Mouse (Mus musculus) kidney, postnatal 0 days (tissue): Measurements from ENCODE around the gene Gabbr1. TPM values are rescaled to one million over a fixed set of nuclear protein-coding genes. Genes with fewer than 3 reads are reported as not detected.
"Not testable (repeated sequence)": the region's sequence is repeated elsewhere in the genome, so short reads cannot be mapped to it uniquely, and the experiment has no call there.

Source experiments
- ATAC-seq: fragments of 200-750 bp; cut with Nextera tagmentation; replicated peaks from 2 replicates; pipeline ENCODE4 v1.8.0; 2017; ENCODE audit warnings: low read depth, moderate number of reproducible peaks, moderate TSS enrichment, moderate library complexity; ENCODE audit not compliant: low FRiP score
- DNase-seq: peaks from one replicate; pipeline ENCODE4 v3.0.0-alpha.2; 2016; ENCODE audit warnings: low spot score
- H3K27ac ChIP-seq: fragments of 300-500 bp; sonication (generic); 2 replicates; pipeline ENCODE4 v1.5.1; 2014; ENCODE audit warnings: mild to moderate bottlenecking
- H3K27me3 ChIP-seq: fragments of 300-500 bp; sonication (generic); 2 replicates; pipeline ENCODE4 v1.6.1; 2014; ENCODE audit warnings: low read length, mixed read lengths; ENCODE audit not compliant: insufficient read depth
- H3K36me3 ChIP-seq: fragments of 300-500 bp; sonication (generic); 2 replicates; pipeline ENCODE4 v1.6.1; 2014; ENCODE audit warnings: low read length, mixed read lengths; ENCODE audit not compliant: insufficient read depth
- H3K4me1 ChIP-seq: fragments of 300-500 bp; sonication (generic); replicated peaks from 2 replicates; pipeline ENCODE4 v1.6.1; 2014; ENCODE audit warnings: antibody characterized with exemption, low read length, mixed read lengths; ENCODE audit not compliant: insufficient read depth
- H3K4me2 ChIP-seq: fragments of 300-500 bp; sonication (generic); 2 replicates; pipeline ENCODE4 v1.6.1; 2014; ENCODE audit warnings: mild to moderate bottlenecking, low read length, moderate library complexity, mixed read lengths
- H3K4me3 ChIP-seq: fragments of 300-500 bp; sonication (generic); replicated peaks from 2 replicates; pipeline ENCODE4 v1.5.1; 2014; ENCODE audit warnings: low read depth, low read length
- H3K9ac ChIP-seq: fragments of 300-500 bp; sonication (generic); 2 replicates; pipeline ENCODE4 v1.6.1; 2014; ENCODE audit warnings: low read depth, low read length
- H3K9me3 ChIP-seq: fragments of 300-500 bp; sonication (generic); replicated peaks from 2 replicates; pipeline ENCODE4 v1.6.1; 2016; ENCODE audit warnings: low read length, inconsistent platforms, mixed read lengths
- CTCF ChIP-seq: IDR thresholded peaks from 2 replicates; pipeline ENCODE4 v1.5.1; 2016; ENCODE audit warnings: antibody characterized with exemption, low read depth, mild to moderate bottlenecking, moderate library complexity
- WGBS: fragments of 180-500 bp; shearing (Covaris S2); extraction: QIAGEN DNeasy Blood & Tissue Kit; methylation state at CpG from one replicate; pipeline ENCODE4 v1.1.7; 2014; 5-methylcytosine and 5-hydroxymethylcytosine counted together
- polyA plus RNA-seq: library from polyadenylated mRNA; unstranded; fragments of >200 nt; fragmentation: Nextera tagmentation; extraction: Ambion mirVana; gene quantifications from 2 replicates; pipeline ENCODE4 v1.2.1, GENCODE M21; 2015

The Gabbr1 gene
- polyA plus RNA-seq, 1 experiment from 2014 or later: 6.1 TPM

DNA sequence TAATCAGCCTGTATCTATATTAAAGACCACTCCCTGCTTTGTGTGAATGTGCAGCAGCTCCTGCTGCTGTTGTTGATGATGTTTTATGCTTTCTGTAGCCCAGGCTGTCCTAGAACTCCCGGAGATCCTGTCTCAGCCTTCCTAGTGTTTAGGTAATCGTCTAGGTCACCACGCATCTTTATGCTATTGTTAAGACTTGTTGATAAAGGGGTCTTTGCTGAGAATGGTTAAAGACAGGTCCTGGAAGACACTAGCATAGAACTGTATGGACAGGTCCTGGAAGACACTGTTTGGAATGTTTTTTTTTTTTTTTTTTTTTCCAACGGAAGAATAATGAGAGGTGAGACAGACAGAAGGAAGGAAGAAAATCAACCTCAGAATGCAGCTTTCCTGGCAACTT lies 42.4 kb upstream of the Gabbr1 start:
- DNase-seq: peak; percentile 21
- H3K27me3 ChIP-seq: no peaks in the 10 kb centered on the region
- H3K36me3 ChIP-seq: no peaks in the 10 kb centered on the region; the same call in 1 of the 2 replicates
- ATAC-seq: no peak
- H3K9me3 ChIP-seq: no peaks in the 10 kb centered on the region
- peak overlapping the region; percentile 56 for H3K4me3 ChIP-seq
- no peak overlapping the region for H3K27ac ChIP-seq
- 34% methylated on average over 4 of the region's 4 CpGs for WGBS
- peak overlapping the region; percentile 64 for H3K9ac ChIP-seq
- no peak for TF ChIP-seq CTCF
- no peaks in the 10 kb centered on the region for H3K4me1 ChIP-seq
- H3K4me2 ChIP-seq: peak overlapping the region; percentile 70

DNA sequence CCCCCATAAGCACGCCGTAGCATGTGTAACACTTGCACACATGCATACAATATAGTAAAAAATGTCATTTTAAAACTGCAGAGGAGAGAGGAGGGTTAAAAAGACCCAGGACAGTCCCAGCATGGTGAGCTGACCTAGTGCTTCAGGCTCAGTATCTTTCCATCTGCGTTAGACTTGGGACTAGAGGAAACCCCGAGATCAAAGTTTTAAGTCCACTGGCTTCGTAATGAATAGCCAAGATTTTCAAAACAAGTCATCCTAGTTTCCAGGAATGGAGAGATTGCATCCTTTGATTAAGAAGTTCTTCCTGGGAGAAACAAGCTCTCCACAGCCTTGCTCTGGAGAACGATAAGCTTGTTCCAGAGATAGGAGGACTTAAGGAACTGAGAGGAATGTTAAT lies 37.6 kb upstream of the Gabbr1 start:
- no peak overlapping the region for H3K27ac ChIP-seq
- H3K27me3 ChIP-seq: no peaks in the 10 kb centered on the region
- WGBS: 82% methylated on average over 6 of the region's 6 CpGs
- DNase-seq: no peak
- H3K9me3 ChIP-seq: no peaks in the 10 kb centered on the region
- H3K9ac ChIP-seq: no peak overlapping the region
- H3K36me3 ChIP-seq: peaks cover 7% of the 10 kb centered on the region; the same call in 1 of the 2 replicates
- no peak overlapping the region for H3K4me2 ChIP-seq
- no peaks in the 10 kb centered on the region for H3K4me1 ChIP-seq
- ATAC-seq: no peak
- no peak for TF ChIP-seq CTCF
- no peak overlapping the region for H3K4me3 ChIP-seq

DNA sequence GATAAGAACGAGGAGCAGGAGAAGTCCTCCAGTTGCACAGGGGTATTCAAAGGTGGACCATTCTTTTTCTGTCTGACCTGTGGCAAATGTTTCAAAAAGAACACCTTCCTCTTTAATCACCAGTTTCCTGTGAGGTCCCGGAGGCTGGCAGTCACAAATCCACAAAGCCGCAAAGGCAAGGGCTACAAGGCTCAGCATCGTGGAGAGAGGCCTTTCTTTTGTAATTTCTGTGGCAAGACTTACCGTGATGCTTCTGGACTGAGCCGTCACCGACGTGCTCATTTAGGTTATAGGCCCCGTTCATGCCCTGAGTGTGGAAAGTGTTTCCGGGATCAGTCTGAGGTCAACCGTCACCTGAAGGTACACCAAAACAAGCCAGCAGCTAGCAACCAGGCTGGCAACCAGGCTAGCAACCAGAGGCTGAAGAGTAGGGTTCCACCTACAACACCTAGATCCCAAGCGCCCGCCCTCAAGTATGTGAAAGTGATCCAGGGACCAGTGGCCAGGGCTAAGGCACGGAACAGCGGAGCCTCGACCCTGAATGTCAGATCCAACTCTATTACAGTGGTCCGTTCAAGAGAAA lies 36.2 kb upstream of the Gabbr1 start:
- Histone ChIP-seq H3K4me1 (no peaks in the 10 kb centered on the region), H3K9me3 (no peaks in the 10 kb centered on the region), H3K27ac (no peak overlapping the region), H3K4me2 (no peak overlapping the region), H3K9ac (no peak overlapping the region), H3K4me3 (no peak overlapping the region), H3K27me3 (no peaks in the 10 kb centered on the region), H3K36me3 (peaks cover 7% of the 10 kb centered on the region; the same call in 1 of the 2 replicates)
- WGBS: 92% methylated on average over 17 of the region's 17 CpGs
- DNase-seq: no peak
- TF ChIP-seq CTCF: no peak
- no peak for ATAC-seq

DNA sequence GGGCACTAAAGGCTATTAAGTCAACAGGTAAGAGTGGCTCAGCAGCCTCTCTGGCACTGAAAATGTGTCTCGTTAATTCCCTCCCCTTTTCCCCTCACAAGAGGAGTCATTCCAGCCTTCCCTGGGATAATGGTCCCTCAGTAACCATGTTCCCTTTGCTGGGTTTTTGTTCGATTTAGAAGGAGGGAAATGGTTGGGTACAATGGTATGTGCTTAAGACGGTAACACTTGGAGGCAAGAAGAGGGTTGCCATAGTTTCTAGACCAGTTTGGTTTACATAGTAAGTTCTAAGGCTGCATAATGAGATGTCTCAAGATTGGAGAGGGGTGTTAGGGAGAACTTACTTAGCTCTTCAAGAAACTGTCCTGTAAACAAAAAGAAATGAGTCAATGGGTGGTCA lies 34.0 kb upstream of the Gabbr1 start:
- Histone ChIP-seq H3K36me3 (peaks cover 7% of the 10 kb centered on the region; the same call in 1 of the 2 replicates), H3K9ac (no peak overlapping the region), H3K4me3 (no peak overlapping the region), H3K27me3 (no peaks in the 10 kb centered on the region), H3K27ac (no peak overlapping the region), H3K4me2 (no peak overlapping the region), H3K4me1 (no peaks in the 10 kb centered on the region), H3K9me3 (no peaks in the 10 kb centered on the region)
- no peak for ATAC-seq
- 86% methylated on average over 3 of the region's 3 CpGs for WGBS
- no peak for TF ChIP-seq CTCF
- DNase-seq: no peak

DNA sequence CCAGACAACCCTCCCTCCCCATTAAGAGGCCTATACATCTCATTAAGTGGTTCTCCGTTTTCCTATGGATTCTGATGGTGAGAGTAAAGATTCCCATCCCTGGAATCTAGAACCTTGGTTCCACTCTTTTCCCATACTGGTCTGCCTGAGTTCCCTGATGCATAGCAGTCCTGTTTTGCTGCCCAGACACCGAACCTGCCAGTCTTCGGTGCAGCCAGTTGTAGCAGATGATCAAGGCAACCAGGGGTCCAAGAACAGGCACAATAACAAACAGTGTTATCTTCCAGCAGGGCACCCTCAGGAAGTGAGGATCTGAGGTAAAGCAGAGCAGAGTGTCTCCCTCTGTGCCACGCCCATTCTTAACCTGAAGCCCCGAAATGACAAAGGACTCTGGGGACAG lies 33.6 kb upstream of the Gabbr1 start:
- H3K36me3 ChIP-seq: peaks cover 7% of the 10 kb centered on the region; the same call in 1 of the 2 replicates
- 65% methylated on average over 5 of the region's 5 CpGs for WGBS
- H3K4me2 ChIP-seq: no peak overlapping the region
- no peaks in the 10 kb centered on the region for H3K4me1 ChIP-seq
- no peak for ATAC-seq
- no peaks in the 10 kb centered on the region for H3K27me3 ChIP-seq
- DNase-seq: no peak
- no peak overlapping the region for H3K27ac ChIP-seq
- no peak for TF ChIP-seq CTCF
- no peaks in the 10 kb centered on the region for H3K9me3 ChIP-seq
- H3K4me3 ChIP-seq: no peak overlapping the region
- H3K9ac ChIP-seq: no peak overlapping the region

DNA sequence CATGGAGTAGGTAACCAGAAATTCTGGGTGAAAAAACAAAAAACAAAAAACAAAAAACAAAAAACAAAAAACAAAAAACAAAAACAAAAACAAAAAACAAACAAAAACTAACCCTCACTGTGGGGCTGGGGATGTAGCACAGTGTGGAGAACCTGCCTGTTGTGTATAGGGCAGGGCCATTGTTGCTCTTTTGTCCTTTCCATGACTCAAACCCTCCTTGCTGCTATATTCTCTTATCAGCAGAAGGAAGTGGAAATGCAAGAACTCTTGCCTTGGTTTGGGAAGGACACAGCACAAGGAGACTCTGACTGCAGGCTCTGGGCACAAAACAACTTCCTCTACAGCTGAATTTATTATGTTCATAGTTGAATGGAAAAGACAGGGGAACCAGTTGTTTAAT lies 29.4 kb upstream of the Gabbr1 start:
- no peaks in the 10 kb centered on the region for H3K27me3 ChIP-seq
- H3K27ac ChIP-seq: no peak overlapping the region
- no peak for TF ChIP-seq CTCF
- DNase-seq (no peak), ATAC-seq (no peak)
- H3K4me1 ChIP-seq: no peaks in the 10 kb centered on the region
- no peaks in the 10 kb centered on the region for H3K9me3 ChIP-seq
- no peak overlapping the region for H3K4me2 ChIP-seq
- H3K9ac ChIP-seq: no peak overlapping the region
- no peaks in the 10 kb centered on the region for H3K36me3 ChIP-seq
- H3K4me3 ChIP-seq: no peak overlapping the region

DNA sequence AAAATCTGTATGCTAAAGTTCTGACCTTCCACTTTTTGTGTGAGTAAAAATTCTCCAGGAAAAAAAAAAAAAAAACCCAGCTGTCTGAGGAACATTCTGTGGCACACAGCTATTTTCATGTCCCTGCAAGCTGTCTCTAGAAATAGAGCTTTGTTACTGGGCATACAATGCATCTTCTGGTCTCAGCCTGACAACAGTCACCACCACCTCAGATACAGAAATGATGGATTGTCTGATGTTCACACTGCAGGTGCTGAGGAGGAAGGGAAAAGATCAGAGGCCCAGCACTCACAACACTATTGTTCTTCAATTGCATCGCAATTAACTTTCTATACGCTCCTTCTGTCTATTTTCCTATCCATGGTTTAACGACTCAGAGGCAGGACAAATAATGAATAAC lies 27.4 kb upstream of the Gabbr1 start:
- H3K9ac ChIP-seq: no peak overlapping the region
- no peak overlapping the region for H3K27ac ChIP-seq
- no peaks in the 10 kb centered on the region for H3K27me3 ChIP-seq
- no peaks in the 10 kb centered on the region for H3K36me3 ChIP-seq
- no peak overlapping the region for H3K4me2 ChIP-seq
- no peak for ATAC-seq
- no peak for DNase-seq
- no peak for TF ChIP-seq CTCF
- H3K9me3 ChIP-seq: no peaks in the 10 kb centered on the region
- WGBS: 78% methylated on average over 3 of the region's 3 CpGs
- H3K4me1 ChIP-seq: no peaks in the 10 kb centered on the region
- no peak overlapping the region for H3K4me3 ChIP-seq

DNA sequence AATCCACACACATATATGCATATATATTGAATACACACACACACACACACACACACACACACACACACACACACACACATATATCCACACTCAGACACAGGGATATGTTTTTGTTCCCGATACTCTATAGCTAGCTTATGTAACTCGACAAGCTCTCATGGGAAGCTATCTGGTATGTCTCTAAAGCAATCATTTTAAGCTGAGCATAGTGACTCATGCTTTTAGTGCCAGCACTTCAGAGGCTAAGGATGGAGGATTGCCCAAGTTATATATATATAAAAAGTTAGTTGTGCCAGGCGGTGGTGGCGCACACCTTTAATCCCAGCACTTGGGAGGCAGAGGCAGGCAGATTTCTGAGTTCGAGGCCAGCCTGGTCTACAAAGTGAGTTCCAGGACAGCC lies 26.5 kb upstream of the Gabbr1 start:
- ATAC-seq, H3K9ac ChIP-seq, H3K4me1 ChIP-seq, DNase-seq, H3K36me3 ChIP-seq, H3K4me3 ChIP-seq, H3K4me2 ChIP-seq, H3K9me3 ChIP-seq, H3K27me3 ChIP-seq, H3K27ac ChIP-seq: not testable (repeated sequence)
- WGBS: 97% methylated on average over 5 of the region's 5 CpGs
